ENCODE assay signal across 10 mouse cellular contexts in genomic region chr5:76590009-76590408, GRCm38 (mm10). TPM values are rescaled to one million over a fixed set of nuclear protein-coding genes. Genes with fewer than 3 reads are reported as not detected.
DNase-seq lines count a peak whose midpoint lies in the region; ATAC-seq and TF ChIP-seq lines count a peak whose summit lies in the region.
"Had no signal": no experiment of that assay in that cellular context is flagged by ENCODE, and none has a peak within 500 bp of the region (broad histone marks: within the 10 kb centered on the region; RNA-seq: fewer than 3 reads in every experiment).

No protein-coding gene starts in this region.

- H3K9ac ChIP-seq in heart, embryonic 14.5 days (ENCODE audit: low read length): no peak overlapping the region
- no peak overlapping the region; the same call in 1 of the 2 replicates for H3K9ac ChIP-seq in forebrain, embryonic 15.5 days (replicated peaks)
- no peak overlapping the region for H3K9ac ChIP-seq in intestine, embryonic 16.5 days (ENCODE audit: low read depth, low read length)

- peak overlapping the region in 1 of 2 experiments; percentile 91; a peak in 1 of 4 replicates for H3K4me3 ChIP-seq in heart, embryonic 14.5 days (ENCODE audit: control insufficient read depth in 1 of 2, insufficient read depth in 1 of 2, low read depth in 1 of 2, low read length in 2 of 2)
- peak overlapping the region; percentile 60 for H3K4me3 ChIP-seq in C2C12 (ENCODE audit: insufficient read depth, poor library complexity, severe bottlenecking)
- H3K4me3 ChIP-seq in forebrain, embryonic 15.5 days: 0 out of 2 replicates have a peak overlapping the region, but pooled peaks have one; percentile 85
- peak overlapping the region; percentile 78; the same call in 1 of the 2 replicates for H3K4me3 ChIP-seq in macrophage (ENCODE audit: inconsistent target)
- H3K4me3 ChIP-seq in intestine, embryonic 16.5 days (ENCODE audit: low read length): no peak overlapping the region

- H3ac ChIP-seq in C2C12 (ENCODE audit: control insufficient read depth, insufficient read length, low read depth): no peak overlapping the region

- peaks cover 35% of the 10 kb centered on the region for H3K36me3 ChIP-seq in heart, embryonic 14.5 days (ENCODE audit: control insufficient read depth, insufficient read depth, low read length)
- H3K36me3 ChIP-seq in C2C12 (ENCODE audit: control insufficient read depth, insufficient read depth) (peaks cover 13% of the 10 kb centered on the region), macrophage (ENCODE audit: inconsistent target) (peaks cover 20% of the 10 kb centered on the region; the same call in 1 of the 2 replicates)
- H3K36me3 ChIP-seq in forebrain, embryonic 15.5 days: peaks cover 20% of the 10 kb centered on the region
- H3K36me3 ChIP-seq in intestine, embryonic 16.5 days (ENCODE audit: control insufficient read depth, insufficient read depth, low read length): 0 out of 2 replicates have a peak, but pooled peaks cover 4% of the 10 kb centered on the region

- H3K79me2 ChIP-seq in C2C12 (ENCODE audit: control insufficient read depth, insufficient read depth) (peaks cover 16% of the 10 kb centered on the region), macrophage (ENCODE audit: inconsistent target) (peaks cover 10% of the 10 kb centered on the region; the same call in 1 of the 2 replicates)

- no peak for ATAC-seq in heart, embryonic 14.5 days (ENCODE audit: insufficient number of reproducible peaks, insufficient read depth, low FRiP score, low read depth)
- no peak for ATAC-seq in forebrain, embryonic 15.5 days (replicated peaks)
- no peak for ATAC-seq in intestine, embryonic 16.5 days

- no peak for TF ChIP-seq CTCF in C2C12 (IDR thresholded peaks at IDR 0.05; ENCODE audit: control insufficient read depth, insufficient read depth, insufficient read length)

- DNase-seq in heart, postnatal 4 days: no peak
- DNase-seq in right cerebral cortex, adult 18-20 months: no peak
- DNase-seq in spleen, postnatal 36 days (ENCODE audit: low spot score in 2 of 2): no peak
- DNase-seq: B cell, adult 2 months; gastrocnemius, adult 2 months had no signal

- H3K9me3 ChIP-seq in heart, embryonic 14.5 days (ENCODE audit: control insufficient read depth, low read length): no peaks in the 10 kb centered on the region
- no peaks in the 10 kb centered on the region for H3K9me3 ChIP-seq in forebrain, embryonic 15.5 days
- no peaks in the 10 kb centered on the region for H3K9me3 ChIP-seq in intestine, embryonic 16.5 days (ENCODE audit: control insufficient read depth, low read length)

- WGBS in heart, embryonic 14.5 days: 78% methylated on average over 2 of the region's 2 CpGs
- 73% methylated on average over 2 of the region's 2 CpGs for WGBS in forebrain, embryonic 15.5 days
- 91% methylated on average over 2 of the region's 2 CpGs for WGBS in macrophage (ENCODE audit: missing documents)
- WGBS in intestine, embryonic 16.5 days: 80% methylated on average over 2 of the region's 2 CpGs

- no peaks in the 10 kb centered on the region for H3K79me3 ChIP-seq in C2C12 (ENCODE audit: low read depth)

- H3K4me1 ChIP-seq in heart, embryonic 14.5 days (ENCODE audit: control insufficient read depth in 2 of 2, insufficient read depth in 2 of 2, low read length in 2 of 2): peaks cover 0 to 7% of the 10 kb centered on the region in 2 experiments; a peak in 2 of 4 replicates
- H3K4me1 ChIP-seq in forebrain, embryonic 15.5 days: peaks cover 15% of the 10 kb centered on the region
- 0 out of 2 replicates have a peak, but pooled peaks cover 2% of the 10 kb centered on the region for H3K4me1 ChIP-seq in intestine, embryonic 16.5 days (ENCODE audit: control insufficient read depth, insufficient read depth, low read length)

- H3K4me2 ChIP-seq in heart, embryonic 14.5 days (ENCODE audit: low read length): peak overlapping the region; percentile 82
- no peak overlapping the region for H3K4me2 ChIP-seq in forebrain, embryonic 15.5 days (replicated peaks)
- no peak overlapping the region for H3K4me2 ChIP-seq in intestine, embryonic 16.5 days (ENCODE audit: low read depth, low read length)

- no peak overlapping the region for H3K27ac ChIP-seq in heart, embryonic 14.5 days (replicated peaks in 1 of 2; ENCODE audit: control insufficient read depth in 1 of 2, insufficient read depth in 1 of 2, low read depth in 2 of 2, low read length in 2 of 2)
- H3K27ac ChIP-seq in forebrain, embryonic 15.5 days (replicated peaks): no peak overlapping the region
- no peak overlapping the region for H3K27ac ChIP-seq in macrophage
- H3K27ac ChIP-seq in intestine, embryonic 16.5 days (ENCODE audit: low read length): no peak overlapping the region

- H3K27me3 ChIP-seq in heart, embryonic 14.5 days (ENCODE audit: control insufficient read depth, insufficient read depth, low read length): no peaks in the 10 kb centered on the region
- H3K27me3 ChIP-seq in C2C12 (ENCODE audit: control insufficient read depth, insufficient read depth, insufficient read length): no peaks in the 10 kb centered on the region
- no peaks in the 10 kb centered on the region for H3K27me3 ChIP-seq in forebrain, embryonic 15.5 days
- no peaks in the 10 kb centered on the region for H3K27me3 ChIP-seq in intestine, embryonic 16.5 days (replicated peaks; ENCODE audit: control insufficient read depth, insufficient read depth, low read length)

TF ChIP-seq in C2C12, 6 proteins besides CTCF, POLR2A, EP300 and RAD21:
- TF ChIP-seq MAX (IDR thresholded peaks at IDR 0.05): no peak
- TF ChIP-seq MYOD1 (IDR thresholded peaks at IDR 0.05; ENCODE audit: control insufficient read depth, insufficient read length, low read depth): no peak
- TF ChIP-seq FOSL1 (IDR thresholded peaks at IDR 0.05; ENCODE audit: insufficient read depth, low read length, poor library complexity, severe bottlenecking): no peak
- TF ChIP-seq USF1 (IDR thresholded peaks at IDR 0.05; ENCODE audit: low read depth): no peak
- no peak for TF ChIP-seq MYOG (IDR thresholded peaks at IDR 0.05; ENCODE audit: control insufficient read depth, extremely low read depth, insufficient read length)
- no peak for TF ChIP-seq CEBPB (IDR thresholded peaks at IDR 0.05; ENCODE audit: low read depth)
TF ChIP-seq in C2C12: peak in this region for 0.

RNA-seq across cellular contexts. Expression of gene Cep135, which starts 1.5 kb away (rescaled TPM):
- polyA plus RNA-seq in heart, embryonic 14.5 days (2014; fragmentation: Nextera tagmentation; extraction: Ambion mirVana): 5.2 and 5.3 TPM in 2 replicates
- 1 to 10 TPM; 7.4 to 7.6 TPM for total RNA-seq in heart, postnatal 4 days (2021)
- polyA plus RNA-seq in C2C12 (2012; fragmentation: generic; extraction: Trizol): 1.6 TPM
- polyA plus RNA-seq in forebrain, embryonic 15.5 days (2015; fragmentation: Nextera tagmentation; extraction: Ambion mirVana): 5.3 and 5.8 TPM in 2 replicates
- total RNA-seq in macrophage (2018; cell fraction: chromatin; rRNA removed): 10 to 100 TPM; 15.0 to 31.4 (median 25.7) TPM
- total RNA-seq in macrophage (2018; cell fraction: cytosol; rRNA removed): 1 to 10 TPM; 2.8 to 5.9 (median 4.5) TPM
- total RNA-seq in macrophage (2018; cell fraction: nucleus; rRNA removed): 10 to 100 TPM in 19 of 26 experiments, 1 to 10 TPM in 7; 8.9 to 22.0 (median 13.5) TPM
- polyA plus RNA-seq in macrophage (2018): 3.5 to 4.4 TPM (median 4.2 TPM) in 3 replicates
- 3.9 and 4.8 TPM in 2 replicates for polyA plus RNA-seq in intestine, embryonic 16.5 days (2015; fragmentation: Nextera tagmentation; extraction: Ambion mirVana)
